ENCODE assay signal across 12 mouse cellular contexts in the genomic region with DNA sequence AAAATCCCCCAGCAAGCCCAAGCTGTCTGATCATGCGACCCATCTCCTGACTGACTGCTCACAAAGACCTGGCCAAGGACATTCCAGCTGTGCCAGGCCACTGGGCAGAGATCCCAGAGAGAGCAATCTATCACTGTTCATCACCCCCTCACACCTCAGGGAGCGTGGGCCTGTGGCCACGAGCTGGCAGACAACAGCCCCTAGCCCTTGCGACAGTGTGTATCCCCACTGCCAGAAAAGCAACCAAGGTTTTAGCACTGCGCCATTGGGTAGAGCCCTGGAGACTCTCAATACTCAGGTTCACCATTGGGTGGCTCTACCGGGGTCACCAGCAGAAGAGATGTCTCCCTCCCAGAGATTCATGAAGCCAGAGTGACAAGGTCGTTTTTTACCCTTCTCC.
A peak's percentile ranks its signal among the peaks of the same experiment; 100 is the strongest.
DNase-seq lines count a peak whose midpoint lies in the region; ATAC-seq lines count a peak whose summit lies in the region.
"Had no signal": no experiment of that assay in that cellular context is flagged by ENCODE, and none has a peak within 500 bp of the region (broad histone marks: within the 10 kb centered on the region; RNA-seq: fewer than 3 reads in every experiment).

No protein-coding gene starts in this region.

- DNase-seq in kidney, adult 8-10 months, result peak; percentile 59 to 65
- peak; percentile 53 to 68 for DNase-seq in adrenal gland, adult 18-20 months (ENCODE audit: low spot score in 2 of 2)
- DNase-seq in gastrocnemius, postnatal 14 days, result peak; percentile 84
- peak; percentile 55 for DNase-seq in kidney, adult 9 months
- no peak for DNase-seq in thymus, postnatal 4 days
- DNase-seq in urinary bladder, postnatal 10 days (ENCODE audit: low spot score), result no peak
- no peak for DNase-seq in embryo, embryonic 9.5 days (ENCODE audit: extremely low spot score)
- DNase-seq: layer of hippocampus, adult 9-11 months; lung, embryonic 14.5 days; right cerebral cortex, postnatal 4 days; thymus, postnatal 14 days had no signal

- ATAC-seq in kidney, embryonic 14.5 days (ENCODE audit: low FRiP score, low TSS enrichment), result no peak

- H3K27ac ChIP-seq in kidney, embryonic 14.5 days (ENCODE audit: low read depth, low read length), result no peak overlapping the region

- H3K9me3 ChIP-seq in kidney, embryonic 14.5 days (ENCODE audit: control insufficient read depth, low read length), result no peaks in the 10 kb centered on the region

- H3K4me1 ChIP-seq in kidney, embryonic 14.5 days (ENCODE audit: control insufficient read depth, insufficient read depth, low read length), result peaks cover 23% of the 10 kb centered on the region; the same call in 1 of the 2 replicates

- 73% methylated on average over 7 of the region's 7 CpGs for WGBS in kidney, embryonic 14.5 days

- no peak overlapping the region for H3K9ac ChIP-seq in kidney, embryonic 14.5 days (ENCODE audit: low read depth, low read length)
- H3K9ac ChIP-seq: lung, embryonic 14.5 days had no signal

- intact Hi-C loops in gastrocnemius, postnatal 14 days (cut with DNase I; ENCODE audit: low total_unique reads), result no loop called here

- H3K4me3 ChIP-seq in kidney, embryonic 14.5 days (ENCODE audit: low read length), result no peak overlapping the region

- H3K36me3 ChIP-seq in kidney, embryonic 14.5 days (ENCODE audit: control insufficient read depth, insufficient read depth, low read length), result no peaks in the 10 kb centered on the region

- no peak overlapping the region for H3K4me2 ChIP-seq in kidney, embryonic 14.5 days (replicated peaks; ENCODE audit: low read depth, low read length)
- H3K4me2 ChIP-seq: lung, embryonic 14.5 days had no signal

- no peaks in the 10 kb centered on the region for H3K27me3 ChIP-seq in kidney, embryonic 14.5 days (ENCODE audit: control insufficient read depth, insufficient read depth, low read length)

Comparison
In these comparisons a context has a peak if more than half of its experiments do, and no peak if none do; other contexts are left out.
1. DNase-seq: peak in kidney, adult 8-10 months (2 of 2), adrenal gland, adult 18-20 months (2 of 2), gastrocnemius, postnatal 14 days (single experiment) and kidney, adult 9 months (single experiment); none in thymus, postnatal 4 days (single experiment), urinary bladder, postnatal 10 days (single experiment) and embryo, embryonic 9.5 days (single experiment).